Mouse (Mus musculus): Measurements from ENCODE around the gene Sec16a.

The Sec16a gene

DNA sequence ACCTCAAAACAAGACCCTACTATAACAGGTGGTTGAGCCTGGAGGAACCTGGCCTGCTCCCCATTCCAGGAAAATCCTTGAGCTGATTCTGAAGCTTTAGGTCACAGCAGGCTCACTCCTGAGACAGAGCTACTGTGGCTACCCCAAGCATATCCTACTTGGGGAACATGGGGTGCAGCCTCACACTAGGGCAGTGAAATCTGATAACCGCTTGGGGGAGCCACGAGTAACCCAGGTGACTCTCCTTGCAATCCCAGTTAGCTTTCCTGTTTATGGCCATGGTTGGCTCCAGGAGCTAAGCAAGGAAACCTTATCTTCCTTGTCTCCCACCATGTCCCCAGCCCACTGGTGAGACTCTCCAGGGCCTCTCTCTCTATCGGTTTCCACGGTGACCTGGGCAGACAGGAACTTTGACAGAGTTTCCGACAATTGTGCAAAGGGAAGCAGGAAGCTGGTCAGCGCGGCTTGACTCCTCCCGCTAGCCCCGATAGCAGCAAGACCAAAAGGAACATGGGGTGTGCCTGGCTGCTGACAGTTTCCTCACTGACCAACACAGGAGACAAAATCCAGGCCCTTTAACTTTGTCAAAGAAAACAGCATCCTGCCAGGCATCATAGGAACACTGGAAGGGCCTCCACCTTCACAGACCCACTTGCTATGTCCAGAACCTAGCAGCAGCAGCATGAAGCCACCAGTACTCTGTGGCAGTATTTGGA lies 29.9 kb upstream of the Sec16a start:
- DNase-seq (ENCODE audit: low read depth, low spot score): no peak

DNA sequence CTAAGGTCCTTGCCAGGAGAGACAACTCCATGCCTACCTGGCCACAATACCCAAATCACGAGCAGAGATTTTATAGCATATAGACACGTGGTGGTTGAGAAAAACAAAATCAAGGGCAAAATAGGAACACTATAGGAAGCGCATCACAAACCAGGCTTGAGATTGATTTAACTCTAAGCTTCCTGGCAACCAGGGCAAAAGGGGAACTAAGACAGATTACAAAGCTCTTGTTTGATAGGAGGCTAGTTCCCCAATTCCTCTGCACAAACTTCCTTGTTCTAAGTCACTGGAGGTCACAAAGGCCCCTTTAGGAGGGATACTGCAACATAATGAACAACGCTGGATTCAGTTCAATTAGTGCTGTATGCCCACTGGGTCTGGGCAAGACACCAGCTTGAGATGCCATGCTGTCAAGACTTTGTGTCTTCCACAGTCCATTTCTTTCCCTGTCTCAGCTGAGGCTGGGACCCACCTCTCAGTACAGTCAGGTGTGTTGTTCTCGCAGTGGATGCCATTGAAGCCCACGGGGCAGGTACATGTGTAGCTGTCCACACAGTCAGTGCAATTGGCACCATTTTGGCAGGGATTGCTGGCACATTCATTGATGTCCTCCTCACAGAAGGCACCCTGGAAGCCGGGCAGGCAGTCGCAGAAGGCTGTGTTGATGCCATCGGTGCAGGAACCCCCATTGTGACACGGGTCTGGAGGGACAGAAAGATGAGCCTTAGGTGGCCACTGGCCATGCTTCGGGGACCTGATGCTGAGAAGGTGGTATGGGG lies 27.5 kb upstream of the Sec16a start:
- no peak for DNase-seq (ENCODE audit: low read depth, low spot score)

DNA sequence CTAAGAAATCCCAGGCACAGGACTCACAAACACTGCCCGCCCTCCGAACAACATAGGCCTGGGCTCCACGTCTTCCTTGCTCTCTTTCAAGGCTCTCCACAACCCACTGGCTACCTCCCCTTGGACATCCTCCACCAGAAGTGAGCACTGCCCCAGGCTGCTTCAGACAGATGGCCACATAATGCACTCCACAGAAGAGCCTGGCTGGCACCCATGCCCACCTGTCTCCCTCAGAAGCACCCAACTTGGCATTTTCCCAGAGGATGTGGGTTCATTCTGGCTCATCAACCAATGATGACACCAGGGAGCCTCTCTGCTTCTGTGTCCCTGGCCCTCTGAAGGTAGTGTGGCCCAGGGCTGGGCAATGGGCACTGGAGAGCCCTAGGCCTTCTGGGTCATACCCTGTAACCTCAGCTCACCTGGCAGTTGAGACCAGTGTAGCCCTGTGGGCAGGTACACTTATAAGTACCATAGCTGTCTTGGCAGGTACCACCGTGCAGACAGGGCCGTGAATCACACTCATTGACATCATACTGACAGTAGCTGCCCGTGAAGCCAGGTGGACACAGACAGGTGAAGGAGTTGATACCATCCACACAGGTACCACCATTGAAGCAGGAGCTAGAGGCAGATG lies 26.8 kb upstream of the Sec16a start:
- DNase-seq (ENCODE audit: low read depth, low spot score): no peak

DNA sequence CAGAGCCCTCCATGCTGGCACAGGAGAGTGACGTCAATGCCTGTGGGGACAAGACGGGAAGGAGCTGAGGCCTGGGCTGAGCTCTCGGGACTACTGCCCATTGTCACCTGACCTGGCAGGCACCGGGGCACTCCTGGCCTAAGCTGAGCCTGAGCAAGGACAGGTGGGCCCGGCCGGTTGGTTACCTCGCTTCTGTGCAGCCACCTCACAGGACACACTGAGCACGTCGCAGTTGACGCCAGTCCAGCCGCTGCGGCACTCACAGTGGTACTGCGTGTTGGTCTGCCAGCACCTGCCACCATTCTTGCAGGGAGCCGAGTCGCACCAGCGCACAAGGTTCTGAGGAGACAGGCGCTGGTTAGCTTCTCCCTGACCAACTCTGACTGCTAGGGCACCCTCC lies 26.0 kb upstream of the Sec16a start:
- no peak for DNase-seq (ENCODE audit: low read depth, low spot score)

DNA sequence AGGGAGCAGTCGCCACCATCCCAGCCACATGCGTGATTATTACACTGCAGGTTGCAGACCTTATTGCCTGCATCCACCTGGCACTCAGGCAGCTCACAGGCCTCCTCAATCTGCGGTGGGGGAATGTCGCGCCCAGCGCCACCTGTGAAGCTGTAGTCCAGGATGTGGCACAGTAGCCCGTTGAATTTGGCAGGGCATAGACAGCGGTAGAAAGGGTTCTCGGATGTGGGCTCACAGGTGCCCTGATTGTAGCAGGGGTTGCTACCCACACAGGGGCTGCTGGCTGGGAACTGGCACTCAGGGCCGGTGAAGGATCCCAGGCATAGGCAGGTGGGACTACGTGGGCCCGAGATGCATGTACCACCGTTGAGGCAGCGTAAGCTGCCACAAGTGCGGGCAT lies 23.4 kb upstream of the Sec16a start:
- DNase-seq (ENCODE audit: low read depth, low spot score): no peak

DNA sequence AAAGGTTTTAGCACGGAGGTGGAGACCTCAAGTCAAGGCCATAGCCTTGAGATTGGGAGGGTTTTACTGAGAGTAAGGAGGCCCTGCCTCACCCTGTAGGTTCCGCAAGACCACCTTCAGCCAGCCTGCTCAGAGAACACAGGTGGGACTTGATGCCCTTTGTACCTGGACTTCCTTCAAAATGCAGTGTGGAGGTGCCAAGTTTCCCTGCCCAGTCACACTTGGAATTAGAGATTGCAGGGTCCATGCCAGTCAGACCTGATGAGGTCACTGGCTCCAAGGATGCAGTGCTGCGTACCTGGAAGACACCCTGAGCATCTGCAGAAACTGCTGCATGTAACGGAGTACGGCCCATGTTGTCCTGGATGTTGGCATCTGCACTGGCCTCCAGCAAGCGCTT lies 18.4 kb upstream of the Sec16a start:
- DNase-seq (ENCODE audit: low read depth, low spot score): no peak

DNA sequence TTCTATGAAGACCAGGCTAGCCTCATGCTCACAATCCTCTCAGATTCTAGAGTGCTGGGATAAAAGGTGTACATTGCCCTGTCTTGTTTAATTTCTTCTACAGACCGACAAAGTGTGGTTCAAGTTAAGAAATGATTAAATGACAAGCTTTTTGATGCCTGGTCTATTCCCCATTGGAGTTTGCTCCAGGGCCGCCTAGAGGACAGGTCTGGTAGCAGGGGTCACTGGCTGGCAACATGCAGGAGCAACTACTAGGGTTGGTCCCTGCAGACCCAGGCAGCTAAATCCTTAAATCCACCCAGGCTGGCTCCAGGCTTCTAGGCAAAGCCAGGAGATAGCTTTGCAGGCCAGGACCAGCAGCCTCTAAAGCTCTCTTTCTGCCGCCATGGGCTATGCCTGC lies 18.0 kb upstream of the Sec16a start:
- no peak for DNase-seq (ENCODE audit: low read depth, low spot score)

DNA sequence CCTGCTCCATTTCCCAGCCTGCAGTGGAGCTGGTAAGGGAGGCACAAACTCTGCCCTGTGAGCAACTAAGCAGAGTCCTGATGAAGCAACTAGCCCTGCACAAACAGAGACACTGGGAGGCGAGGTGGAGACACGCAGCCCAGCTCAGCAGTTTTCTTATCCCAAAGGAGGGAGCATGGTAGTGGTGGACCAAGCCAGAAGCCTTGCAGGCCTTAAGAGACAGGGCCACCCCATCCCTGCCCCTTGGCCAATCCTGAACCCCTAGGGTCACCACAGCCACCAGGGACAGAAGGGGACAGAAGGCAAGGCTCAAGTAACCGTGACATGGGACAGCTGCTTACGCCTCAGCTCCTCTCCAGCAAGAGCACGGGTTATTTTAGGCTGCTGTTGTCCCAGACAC lies 16.7 kb upstream of the Sec16a start:
- DNase-seq (ENCODE audit: low read depth, low spot score): no peak

DNA sequence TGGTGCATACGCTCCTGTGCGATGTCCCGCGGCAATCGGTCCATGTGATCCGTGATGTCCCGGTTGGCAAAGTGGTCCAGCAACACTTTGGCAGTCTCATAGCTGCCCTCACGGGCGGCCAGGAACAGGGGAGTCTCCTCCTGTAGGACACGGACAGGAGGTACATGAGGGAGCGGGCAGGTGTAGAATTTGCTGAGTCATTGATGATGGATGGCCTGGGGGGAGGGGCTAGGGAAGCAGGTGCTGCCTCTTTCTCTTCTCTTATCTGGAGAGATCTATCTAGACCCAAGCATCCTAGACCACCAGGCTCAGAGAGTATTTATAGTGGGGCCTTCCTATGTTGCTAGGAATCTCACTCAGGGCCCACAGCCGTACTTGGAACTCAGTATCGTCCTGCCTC lies 15.8 kb upstream of the Sec16a start:
- DNase-seq (ENCODE audit: low read depth, low spot score): no peak

DNA sequence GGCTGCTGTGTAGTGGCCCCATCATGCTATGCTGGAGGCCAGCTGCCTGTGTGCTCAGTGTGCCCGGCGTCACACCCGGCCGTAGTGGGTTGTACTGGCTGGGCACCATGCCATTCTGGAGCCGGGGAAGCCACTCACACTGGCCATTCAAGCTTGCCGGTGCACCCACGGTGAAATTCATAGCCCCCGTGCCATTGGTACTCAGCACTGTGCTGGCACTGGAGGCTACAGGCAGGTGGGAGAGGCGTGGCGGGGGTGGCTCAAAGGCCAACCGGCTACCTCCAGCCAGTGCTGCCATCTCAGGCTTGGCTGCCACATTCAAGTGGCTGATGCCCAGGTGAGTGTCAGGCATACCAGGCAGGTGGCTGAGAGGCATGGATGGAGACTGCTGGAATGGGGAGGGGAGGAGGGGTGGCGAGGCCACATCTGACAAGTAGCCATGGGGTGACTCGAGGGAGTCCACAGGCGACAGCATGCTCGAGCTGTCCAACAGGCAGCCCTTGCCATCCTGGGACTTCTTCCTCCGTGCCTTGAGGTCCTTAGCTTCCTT lies 15.2 kb upstream of the Sec16a start:
- no peak for DNase-seq (ENCODE audit: low read depth, low spot score)

DNA sequence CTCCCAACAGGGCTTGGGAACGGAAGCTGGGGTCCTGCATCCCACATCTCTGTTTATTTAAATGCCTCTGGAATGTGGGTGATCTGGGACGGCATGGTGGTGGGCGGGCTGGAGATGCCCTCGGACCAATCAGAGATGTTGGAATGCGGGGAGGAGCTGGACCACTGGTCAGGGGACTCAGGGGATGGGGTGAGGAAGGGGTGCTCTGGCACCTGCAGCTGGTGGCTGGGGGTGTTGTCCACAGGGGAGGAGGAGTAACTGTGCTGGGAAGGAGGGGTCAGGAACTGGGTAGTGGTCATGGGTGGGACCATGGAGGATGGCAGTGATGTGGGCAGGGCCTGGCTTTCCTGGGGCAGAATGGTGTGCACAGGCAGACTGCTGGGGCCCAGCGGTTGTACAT lies 14.5 kb upstream of the Sec16a start:
- no peak for DNase-seq (ENCODE audit: low read depth, low spot score)

DNA sequence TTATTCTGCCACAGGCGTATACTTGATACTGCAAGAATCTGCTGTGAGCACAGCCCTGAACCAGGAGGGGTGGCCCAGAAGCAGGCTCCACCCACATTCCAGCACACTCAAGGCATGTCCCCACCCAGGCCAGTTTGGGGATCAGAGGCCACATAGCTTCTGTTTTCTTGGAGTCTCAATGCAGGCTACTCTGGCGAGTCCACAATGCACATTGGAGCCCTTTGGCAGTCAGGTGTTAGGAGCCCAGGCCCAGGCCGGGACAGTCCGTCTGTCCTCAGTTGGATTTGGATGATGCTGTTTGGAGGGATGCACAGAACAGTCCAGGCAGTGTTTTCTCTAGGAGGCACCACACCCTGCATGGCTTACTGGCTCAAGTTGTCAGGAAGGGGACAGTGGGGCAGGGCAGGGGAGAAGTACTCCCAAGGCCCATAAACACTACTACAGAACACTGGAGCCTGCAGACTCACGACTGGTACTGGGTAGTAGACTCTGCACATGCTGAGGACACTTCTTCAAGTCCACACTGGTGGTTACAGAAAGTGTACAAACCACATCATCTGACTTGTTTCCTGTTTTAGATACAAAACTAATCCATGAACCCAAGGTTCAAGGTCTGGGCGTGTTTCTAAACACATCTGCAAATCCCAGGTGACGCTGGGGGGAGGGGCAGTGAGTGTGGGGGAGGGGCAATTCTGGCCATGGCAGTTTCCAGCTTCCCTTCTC lies 13.5 kb upstream of the Sec16a start:
- DNase-seq (ENCODE audit: low read depth, low spot score): no peak

DNA sequence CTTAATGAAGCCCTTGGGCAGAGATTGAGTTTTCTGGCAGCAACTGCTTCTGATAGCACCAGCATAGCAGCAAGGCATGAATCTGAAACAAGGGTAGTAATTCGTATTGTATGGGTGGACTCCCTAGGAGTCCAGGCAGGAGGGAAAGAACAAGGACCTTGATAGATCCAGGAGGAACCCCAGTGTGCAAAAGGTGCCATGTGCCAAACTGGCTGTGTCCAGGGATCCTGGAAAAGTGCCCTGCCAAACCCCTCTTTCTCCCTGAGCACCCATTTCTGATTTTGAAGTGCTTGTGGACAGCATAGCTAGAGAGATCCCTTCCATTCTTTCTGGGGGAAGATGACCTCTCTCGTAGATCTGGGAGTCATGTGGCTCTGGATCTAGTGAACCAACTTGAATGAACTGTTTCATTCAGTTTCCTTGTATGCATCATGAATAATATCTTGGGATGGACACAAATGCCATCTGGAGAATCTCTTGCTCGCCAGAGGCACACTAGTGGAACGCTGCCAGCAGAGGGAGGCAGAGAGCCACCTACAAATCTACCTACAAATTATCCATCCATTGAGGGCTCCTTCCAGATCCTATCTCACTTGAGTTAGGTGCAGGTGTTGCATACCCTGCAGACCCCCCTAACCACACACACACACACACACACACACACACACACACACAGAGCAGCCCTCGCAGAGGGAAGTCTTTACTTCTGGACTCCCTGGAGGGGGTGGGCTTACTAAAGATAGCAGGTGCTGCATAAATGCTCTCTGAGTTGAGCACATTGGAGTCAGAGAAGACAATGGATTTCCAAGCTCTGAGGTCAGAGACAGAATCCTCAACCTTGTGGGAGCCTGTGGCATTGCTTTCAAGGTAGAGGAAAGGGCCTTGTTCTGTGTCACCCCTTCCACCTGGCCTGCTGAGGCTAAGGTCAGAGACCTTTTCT lies 4.4 kb upstream of the Sec16a start:
- no peak for DNase-seq (ENCODE audit: low read depth, low spot score)

DNA sequence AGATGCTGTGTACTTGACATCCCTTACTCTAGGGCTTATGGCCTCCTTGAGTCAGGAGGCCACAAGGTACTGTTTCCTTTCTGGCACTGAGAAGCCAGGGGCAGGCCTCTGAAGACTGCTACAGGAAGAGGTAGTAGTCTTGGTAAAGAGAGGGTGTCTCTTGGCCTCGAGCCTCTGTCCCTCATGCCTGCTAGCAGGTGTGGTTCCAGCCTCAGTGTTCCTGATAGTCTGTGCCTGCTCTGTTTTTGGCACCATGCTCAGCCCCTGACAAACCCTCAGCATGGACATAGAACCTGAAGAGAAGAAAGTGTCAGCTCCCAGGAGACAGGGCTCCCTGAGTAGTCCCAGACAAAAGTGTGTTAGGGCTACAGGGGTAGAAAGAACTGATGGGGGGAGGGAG lies 2.4 kb upstream of the Sec16a start:
- no peak for DNase-seq (ENCODE audit: low read depth, low spot score)

DNA sequence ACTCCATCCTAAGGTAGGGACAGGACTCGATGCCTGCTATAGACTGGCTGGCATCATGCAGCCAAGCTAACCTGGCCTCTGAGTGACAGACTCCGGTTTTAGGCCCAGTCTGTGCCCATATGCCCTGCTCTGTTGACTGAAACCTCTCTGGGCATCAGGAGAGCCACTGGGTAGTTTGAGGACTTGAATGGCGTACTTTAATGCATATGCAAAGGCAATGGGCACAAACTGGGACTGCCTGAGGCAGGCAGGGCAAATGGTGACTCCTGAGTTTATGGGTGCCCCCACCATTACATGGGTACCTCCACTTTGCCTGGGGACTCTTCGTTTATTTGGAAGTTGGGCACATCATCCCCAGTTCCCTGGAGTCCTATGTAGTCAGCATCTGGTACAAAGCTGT lies 1.7 kb upstream of the Sec16a start:
- no peak for DNase-seq (ENCODE audit: low read depth, low spot score)

DNA sequence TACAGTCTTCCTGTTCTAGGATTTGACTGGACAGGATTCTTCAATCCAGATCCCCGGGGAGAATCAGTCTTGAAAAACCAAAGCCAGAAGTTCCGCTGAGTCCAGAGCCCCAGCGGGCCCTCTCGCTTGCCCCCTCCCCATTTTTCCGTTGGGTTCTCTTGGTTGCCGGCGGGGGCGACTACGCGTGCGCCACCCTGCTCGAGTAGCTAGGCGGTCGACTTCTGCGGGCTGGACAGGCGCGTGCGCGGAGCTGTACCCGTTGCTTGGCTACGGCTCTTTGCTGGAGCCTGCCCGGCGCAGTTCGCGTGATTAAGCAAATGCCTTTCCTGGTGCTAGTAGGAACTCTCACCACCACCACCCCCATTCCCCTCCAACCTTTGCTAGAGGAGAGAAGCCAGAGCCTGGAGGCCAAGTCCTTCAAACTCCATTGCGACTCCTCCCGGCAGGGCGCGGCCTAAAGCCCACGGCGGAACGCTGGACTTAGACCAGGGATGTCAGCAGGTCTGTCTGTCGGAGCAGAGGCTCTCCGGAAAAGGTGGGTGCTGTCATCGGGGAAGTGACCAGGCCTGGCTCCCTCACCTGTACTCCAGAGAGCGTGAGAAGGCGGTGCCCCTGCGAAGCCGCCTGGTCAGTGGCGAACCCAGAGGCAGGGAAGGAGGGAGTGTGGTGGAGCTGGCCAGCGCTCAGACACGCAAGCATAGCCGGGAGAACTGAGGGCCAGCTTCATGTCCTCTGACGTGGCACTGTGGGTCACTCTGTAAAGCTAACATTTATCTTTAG lies 840 bp upstream of the Sec16a start:
- DNase-seq (ENCODE audit: low read depth, low spot score): no peak

DNA sequence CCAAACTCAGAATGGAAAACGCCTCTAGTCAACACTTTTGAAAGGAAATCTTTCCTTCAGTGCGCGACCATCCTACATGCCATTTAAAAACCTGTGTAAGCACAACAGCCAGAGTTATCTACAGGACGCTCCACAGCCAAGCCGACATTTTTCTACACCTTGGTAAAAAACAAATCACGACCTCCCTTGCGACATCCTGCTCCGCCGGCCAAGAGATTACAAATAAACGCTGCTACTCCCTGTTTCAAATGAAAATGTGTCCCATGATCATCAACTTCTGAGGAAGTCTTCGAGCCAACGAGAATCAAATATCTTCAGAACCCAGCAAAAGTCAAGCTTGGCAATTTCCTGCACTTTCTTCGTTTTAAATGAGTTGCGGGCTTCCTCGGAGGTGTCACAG lies 648 bp downstream of the Sec16a start:
- no peak for DNase-seq (ENCODE audit: low read depth, low spot score)

DNA sequence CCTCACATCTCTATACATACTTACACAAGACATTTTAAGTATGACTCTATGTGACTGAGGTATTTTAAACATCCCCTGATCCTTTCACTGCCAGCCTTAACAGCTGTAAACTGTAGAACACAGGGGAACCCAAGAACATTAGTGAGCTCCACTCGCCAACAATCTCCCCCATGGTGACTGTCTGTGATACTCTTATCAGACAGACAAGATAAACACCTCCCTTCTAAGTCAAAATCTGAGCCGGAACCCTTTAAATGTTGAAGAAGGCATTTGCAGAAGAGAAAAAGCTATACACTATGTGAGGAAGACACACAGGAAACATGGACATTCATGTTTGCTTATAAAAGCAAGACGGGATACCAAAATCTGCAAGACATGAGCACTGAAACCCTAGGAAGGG lies 1.1 kb downstream of the Sec16a start:
- DNase-seq (ENCODE audit: low read depth, low spot score): no peak

DNA sequence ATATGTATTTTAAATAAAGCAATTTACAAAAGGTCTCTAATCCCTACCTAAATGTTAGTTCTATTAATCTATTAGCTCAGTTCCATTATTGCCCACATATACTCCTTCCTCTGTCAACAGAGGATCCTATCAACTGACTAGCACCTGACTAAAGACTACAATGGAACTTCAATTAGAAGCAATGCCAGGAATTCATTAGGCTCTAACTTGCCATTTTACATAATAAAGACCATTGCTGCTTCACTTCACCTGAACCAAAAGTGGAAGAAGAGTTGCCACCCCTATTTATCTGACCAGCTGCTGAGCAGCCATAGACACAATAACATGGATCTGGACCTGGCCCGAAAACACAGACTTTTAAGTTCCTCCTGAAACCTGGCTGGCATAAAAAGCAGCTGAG lies 2.2 kb downstream of the Sec16a start:
- no peak for DNase-seq (ENCODE audit: low read depth, low spot score)

DNA sequence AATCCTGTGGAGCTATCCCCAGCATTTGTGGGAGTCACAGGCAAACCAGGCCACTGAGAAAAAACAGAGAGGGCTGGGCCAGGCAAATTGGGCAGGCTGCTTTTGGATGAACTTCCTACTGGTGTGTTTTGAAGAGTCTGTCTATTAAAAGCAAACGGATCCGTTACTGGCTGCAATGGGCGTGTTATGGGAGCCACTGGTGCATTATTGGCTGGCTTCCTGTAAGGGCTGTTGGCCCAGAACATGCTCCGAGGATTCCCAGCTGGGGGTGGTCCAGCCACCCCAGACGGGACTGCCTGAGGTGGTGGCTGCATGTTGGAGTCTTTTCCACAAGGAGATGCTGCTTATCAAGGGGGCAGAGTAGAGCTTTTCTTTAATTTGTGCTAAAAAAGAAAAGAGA lies 3.3 kb downstream of the Sec16a start:
- no peak for DNase-seq (ENCODE audit: low read depth, low spot score)
